Comparison of ENCODE assay signal across 26 mouse cellular contexts in genomic region chr2:117366478-117366877, GRCm38 (mm10). TPM values are rescaled to one million over a fixed set of nuclear protein-coding genes. Genes with fewer than 3 reads are reported as not detected.
DNase-seq lines count a peak whose midpoint lies in the region; ATAC-seq lines count a peak whose summit lies in the region.
"Had no signal": no experiment of that assay in that cellular context is flagged by ENCODE, and none has a peak within 500 bp of the region (broad histone marks: within the 10 kb centered on the region; RNA-seq: fewer than 3 reads in every experiment).

No protein-coding gene starts in this region.

- no peaks in the 10 kb centered on the region; the same call in 1 of the 2 replicates for H3K4me1 ChIP-seq in forebrain, embryonic 14.5 days (ENCODE audit: control insufficient read depth, insufficient read depth, low read length)
- H3K4me1 ChIP-seq in forebrain, embryonic 11.5 days (replicated peaks; ENCODE audit: control insufficient read depth, insufficient read depth, low read length) = no peaks in the 10 kb centered on the region
- H3K4me1 ChIP-seq: kidney, embryonic 15.5 days; lung, embryonic 15.5 days; neural tube, embryonic 13.5 days had no signal

- H3K27ac ChIP-seq in forebrain, embryonic 14.5 days (ENCODE audit: low read depth, low read length) = no peak overlapping the region
- H3K27ac ChIP-seq in forebrain, embryonic 11.5 days (ENCODE audit: low read depth, low read length) = no peak overlapping the region
- H3K27ac ChIP-seq: gastrocnemius, adult 2 months; hindbrain, embryonic 14.5 days; kidney, embryonic 15.5 days; limb, embryonic 13.5 days; lung, embryonic 15.5 days; neural tube, embryonic 13.5 days had no signal

- peak; percentile 14 for DNase-seq in cerebellum, adult 9-10 months
- DNase-seq in forebrain, embryonic 14.5 days (ENCODE audit: low spot score) = peak; percentile 67
- DNase-seq in forebrain, embryonic 11.5 days (ENCODE audit: low spot score) = no peak
- DNase-seq in layer of hippocampus, postnatal 36 days = peak; percentile 10 to 15
- DNase-seq in layer of hippocampus, adult 9-11 months = no peak
- peak; percentile 18 for DNase-seq in forelimb bud, embryonic 11.5 days (ENCODE audit: low read depth, low spot score)
- DNase-seq: adrenal gland, adult 8-10 months; cerebellum, adult 9-11 months; gastrocnemius, adult 2 months; gastrocnemius, postnatal 36 days; heart, postnatal 36 days; kidney, adult 18-20 months; kidney, postnatal 36 days; lung, postnatal 36 days; thymus, adult 2 months; thymus, postnatal 4 days had no signal

- no peak for ATAC-seq in cerebellum, adult (ENCODE audit: insufficient number of reproducible peaks, low FRiP score, low TSS enrichment)
- peak; percentile 58; the same call in 1 of the 2 replicates for ATAC-seq in forebrain, embryonic 14.5 days
- ATAC-seq in forebrain, embryonic 11.5 days (replicated peaks; ENCODE audit: low FRiP score) = no peak

- H3K27me3 ChIP-seq in forebrain, embryonic 14.5 days (replicated peaks; ENCODE audit: control insufficient read depth, insufficient read depth, low read length) = no peaks in the 10 kb centered on the region
- no peaks in the 10 kb centered on the region for H3K27me3 ChIP-seq in forebrain, embryonic 11.5 days (ENCODE audit: control insufficient read depth, insufficient read depth, low read length)
- H3K27me3 ChIP-seq: kidney, embryonic 15.5 days; limb, embryonic 13.5 days; lung, embryonic 15.5 days; neural tube, embryonic 13.5 days had no signal

- no peak overlapping the region for H3K9ac ChIP-seq in forebrain, embryonic 14.5 days (ENCODE audit: low read length)
- no peak overlapping the region for H3K9ac ChIP-seq in forebrain, embryonic 11.5 days (ENCODE audit: low read length)
- H3K9ac ChIP-seq: hindbrain, embryonic 14.5 days; kidney, embryonic 15.5 days; limb, embryonic 13.5 days; lung, embryonic 15.5 days; neural tube, embryonic 13.5 days had no signal

- no peaks in the 10 kb centered on the region for H3K36me3 ChIP-seq in forebrain, embryonic 14.5 days (ENCODE audit: control insufficient read depth, insufficient read depth, low read length)
- no peaks in the 10 kb centered on the region for H3K36me3 ChIP-seq in forebrain, embryonic 11.5 days (ENCODE audit: control insufficient read depth, insufficient read depth, low read length)
- H3K36me3 ChIP-seq: G1E; kidney, embryonic 15.5 days; limb, embryonic 13.5 days; lung, embryonic 15.5 days; neural tube, embryonic 13.5 days had no signal

- 58% methylated on average over 3 of the region's 3 CpGs for WGBS in forebrain, embryonic 14.5 days
- WGBS in forebrain, embryonic 11.5 days = 86% methylated on average over 3 of the region's 3 CpGs

- no peaks in the 10 kb centered on the region for H3K9me3 ChIP-seq in forebrain, embryonic 14.5 days (replicated peaks; ENCODE audit: control insufficient read depth, low read length)
- H3K9me3 ChIP-seq in forebrain, embryonic 11.5 days (ENCODE audit: control insufficient read depth, low read length) = no peaks in the 10 kb centered on the region
- H3K9me3 ChIP-seq: G1E; kidney, embryonic 15.5 days; limb, embryonic 13.5 days; lung, embryonic 15.5 days; neural tube, embryonic 13.5 days had no signal

- H3K4me3 ChIP-seq in forebrain, embryonic 14.5 days (ENCODE audit: low read depth, low read length) = no peak overlapping the region
- no peak overlapping the region for H3K4me3 ChIP-seq in forebrain, embryonic 11.5 days (ENCODE audit: low read depth, low read length)
- H3K4me3 ChIP-seq: gastrocnemius, adult 2 months; kidney, embryonic 15.5 days; limb, embryonic 13.5 days; lung, embryonic 15.5 days; neural tube, embryonic 13.5 days had no signal

- H3K4me2 ChIP-seq in forebrain, embryonic 14.5 days (ENCODE audit: low read length) = no peak overlapping the region
- no peak overlapping the region for H3K4me2 ChIP-seq in forebrain, embryonic 11.5 days (ENCODE audit: low read depth, low read length, severe bottlenecking)
- H3K4me2 ChIP-seq: heart, embryonic 11.5 days; hindbrain, embryonic 14.5 days; kidney, embryonic 15.5 days; limb, embryonic 13.5 days; liver, embryonic 11.5 days; lung, embryonic 15.5 days; midbrain, embryonic 11.5 days; neural tube, embryonic 13.5 days had no signal

RNA-seq across cellular contexts. Expression of gene Rasgrp1, which starts 23.7 kb away (rescaled TPM):
- 3.5 and 5.1 TPM in 2 replicates for polyA plus RNA-seq in forebrain, embryonic 14.5 days (2014; fragmentation: Nextera tagmentation; extraction: Ambion mirVana)
- 11.7 and 12.2 TPM in 2 replicates for polyA plus RNA-seq in forebrain, embryonic 11.5 days (2014; fragmentation: Nextera tagmentation; extraction: Ambion mirVana)
- 100 to 1,000 TPM; 360 to 401 TPM for total RNA-seq in layer of hippocampus, postnatal 36 days (2021)
- polyA plus RNA-seq: G1E had no signal

Comparison
In these comparisons a context has a peak if more than half of its experiments do, and no peak if none do; other contexts are left out.
1. DNase-seq: peak in cerebellum, adult 9-10 months (single experiment), forebrain, embryonic 14.5 days (single experiment), layer of hippocampus, postnatal 36 days (2 of 2) and forelimb bud, embryonic 11.5 days (single experiment); none in forebrain, embryonic 11.5 days (single experiment) and layer of hippocampus, adult 9-11 months (single experiment).